Mouse (Mus musculus): ENCODE measurements around the gene H2-Eb2.

GRCm38 (mm10) chr17:34295307-34295706 lies 30.2 kb upstream of the H2-Eb2 start:
- TF ChIP-seq CTCF (IDR thresholded peaks at IDR 0.05; ENCODE audit: extremely low read depth, insufficient read depth, low read length) = no peak
- no peak for TF ChIP-seq POLR2A (IDR thresholded peaks at IDR 0.05; ENCODE audit: extremely low read depth, insufficient read depth, low read length)
